Mouse (Mus musculus) neural tube, embryonic 15.5 days (tissue): ENCODE results near the gene Mea1. TPM values are rescaled to one million over a fixed set of nuclear protein-coding genes. Genes with fewer than 3 reads are reported as not detected.

Experiments used
- ATAC-seq: fragments of 200-750 bp; cut with Nextera tagmentation; 2 replicates; pipeline ENCODE4 v1.8.0; 2017; ENCODE audit warnings: mild to moderate bottlenecking, moderate TSS enrichment, moderate library complexity; ENCODE audit not compliant: low FRiP score
- H3K27ac ChIP-seq: fragments of 300-500 bp; sonication (generic); replicated peaks from 2 replicates; pipeline ENCODE4 v1.5.1; 2015; ENCODE audit warnings: mild to moderate bottlenecking, inconsistent platforms
- H3K27me3 ChIP-seq: fragments of 300-500 bp; sonication (generic); replicated peaks from 2 replicates; pipeline ENCODE4 v1.6.1; 2015; ENCODE audit warnings: inconsistent platforms
- H3K36me3 ChIP-seq: fragments of 300-500 bp; sonication (generic); 2 replicates; pipeline ENCODE4 v1.6.1; 2015; ENCODE audit warnings: inconsistent platforms
- H3K4me1 ChIP-seq: fragments of 300-500 bp; sonication (generic); 2 replicates; pipeline ENCODE4 v1.6.1; 2015; ENCODE audit warnings: inconsistent platforms
- H3K4me2 ChIP-seq: fragments of 300-500 bp; sonication (generic); 2 replicates; pipeline ENCODE4 v1.6.1; 2015; ENCODE audit warnings: inconsistent platforms, mild to moderate bottlenecking, moderate library complexity
- H3K4me3 ChIP-seq: fragments of 300-500 bp; sonication (generic); replicated peaks from 2 replicates; pipeline ENCODE4 v1.5.1; 2015; ENCODE audit warnings: mild to moderate bottlenecking, inconsistent platforms
- H3K9ac ChIP-seq: fragments of 300-500 bp; sonication (generic); replicated peaks from 2 replicates; pipeline ENCODE4 v1.6.1; 2015; ENCODE audit warnings: mild to moderate bottlenecking, inconsistent platforms
- H3K9me3 ChIP-seq: fragments of 300-500 bp; sonication (generic); replicated peaks from 2 replicates; pipeline ENCODE4 v1.6.1; 2016; ENCODE audit warnings: inconsistent platforms
- WGBS: fragments of 180-500 bp; shearing (Covaris S2); methylation state at CpG from one replicate; pipeline ENCODE4 v1.1.7; 2015; ENCODE audit warnings: mixed read lengths; 5-methylcytosine and 5-hydroxymethylcytosine counted together
- polyA plus RNA-seq: library from polyadenylated mRNA; unstranded; fragments of >200 nt; fragmentation: Nextera tagmentation; extraction: Ambion mirVana; gene quantifications from 2 replicates; pipeline ENCODE4 v1.2.1, GENCODE M21; 2015

Mea1 gene
- polyA plus RNA-seq, 1 experiment from 2014 or later, result 308 TPM

- Histone ChIP-seq H3K27ac (peak overlapping the region; percentile 84), H3K36me3 (peaks cover 30% of the 10 kb centered on the region), H3K27me3 (no peaks in the 10 kb centered on the region), H3K4me3 (peak overlapping the region; percentile 67), H3K9ac (peak overlapping the region; percentile 76), H3K4me1 (peaks cover 23% of the 10 kb centered on the region), H3K9me3 (no peaks in the 10 kb centered on the region), H3K4me2 (peak overlapping the region; percentile 86)
- WGBS, result under 1% methylated on average over 76 of the region's 76 CpGs
- ATAC-seq, result peak; percentile 46
These were observed 33.1 kb downstream of the Mea1 start for GRCm38 (mm10) chr17:46711612-46712271.

GRCm38 (mm10) chr17:46712442-46712841 is 33.8 kb downstream of the Mea1 start:
- no peaks in the 10 kb centered on the region for H3K27me3 ChIP-seq
- peak overlapping the region; percentile 67 for H3K4me3 ChIP-seq
- peak overlapping the region; percentile 76 for H3K9ac ChIP-seq
- no peak for ATAC-seq
- H3K4me2 ChIP-seq, result peak overlapping the region; percentile 86
- no peaks in the 10 kb centered on the region for H3K9me3 ChIP-seq
- peaks cover 35% of the 10 kb centered on the region for H3K36me3 ChIP-seq
- WGBS, result 81% methylated on average over 7 of the region's 7 CpGs
- H3K4me1 ChIP-seq, result peaks cover 23% of the 10 kb centered on the region
- no peak overlapping the region for H3K27ac ChIP-seq

GRCm38 (mm10) chr17:46713849-46714248 is 35.3 kb downstream of the Mea1 start:
- H3K4me1 ChIP-seq, result peaks cover 23% of the 10 kb centered on the region
- no peak overlapping the region for H3K27ac ChIP-seq
- H3K4me2 ChIP-seq, result no peak overlapping the region
- no peak overlapping the region for H3K4me3 ChIP-seq
- H3K9ac ChIP-seq, result no peak overlapping the region
- H3K36me3 ChIP-seq, result peaks cover 35% of the 10 kb centered on the region
- no peak for ATAC-seq
- H3K9me3 ChIP-seq, result no peaks in the 10 kb centered on the region
- WGBS, result 89% methylated on average over 9 of the region's 9 CpGs
- no peaks in the 10 kb centered on the region for H3K27me3 ChIP-seq

GRCm38 (mm10) chr17:46714756-46715481 is 36.3 kb downstream of the Mea1 start:
- no peak overlapping the region for H3K27ac ChIP-seq
- H3K9me3 ChIP-seq, result no peaks in the 10 kb centered on the region
- H3K27me3 ChIP-seq, result no peaks in the 10 kb centered on the region
- no peak overlapping the region for H3K4me3 ChIP-seq
- peaks cover 35% of the 10 kb centered on the region for H3K36me3 ChIP-seq
- H3K4me2 ChIP-seq, result no peak overlapping the region
- H3K4me1 ChIP-seq, result peaks cover 23% of the 10 kb centered on the region
- no peak for ATAC-seq
- 96% methylated on average over 11 of the region's 11 CpGs for WGBS
- H3K9ac ChIP-seq, result no peak overlapping the region

DNA sequence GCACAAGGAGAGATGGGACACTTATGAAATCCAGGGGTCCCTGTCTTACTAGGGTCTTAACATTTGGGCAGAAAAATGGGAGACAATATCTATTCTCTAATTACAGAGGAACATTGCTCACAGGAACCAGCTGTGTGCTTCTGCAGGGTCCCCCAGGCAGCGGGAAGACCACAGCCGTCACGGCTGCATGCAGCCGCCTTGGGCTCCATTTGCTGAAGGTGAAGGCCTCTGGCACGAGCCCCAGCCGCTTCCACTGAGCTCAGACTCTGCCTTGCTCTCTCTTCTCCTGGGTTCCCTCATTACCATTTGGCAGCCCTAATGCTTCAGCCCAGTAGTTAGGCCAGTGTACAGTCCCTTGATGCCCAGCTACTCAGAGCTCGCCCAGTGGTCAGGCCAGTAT is 42.5 kb downstream of the Mea1 start:
- Histone ChIP-seq H3K4me1 (no peaks in the 10 kb centered on the region), H3K9ac (no peak overlapping the region), H3K4me3 (no peak overlapping the region), H3K27ac (no peak overlapping the region), H3K27me3 (no peaks in the 10 kb centered on the region), H3K4me2 (no peak overlapping the region), H3K36me3 (peaks cover 42% of the 10 kb centered on the region), H3K9me3 (no peaks in the 10 kb centered on the region)
- ATAC-seq, result no peak
- WGBS, result 88% methylated on average over 7 of the region's 7 CpGs

GRCm38 (mm10) chr17:46724477-46725084 is 46.0 kb downstream of the Mea1 start:
- Histone ChIP-seq H3K36me3 (peaks cover 31% of the 10 kb centered on the region), H3K4me3 (no peak overlapping the region), H3K27me3 (peaks cover 7% of the 10 kb centered on the region), H3K9me3 (no peaks in the 10 kb centered on the region), H3K27ac (no peak overlapping the region), H3K4me1 (no peaks in the 10 kb centered on the region), H3K9ac (no peak overlapping the region), H3K4me2 (no peak overlapping the region)
- 89% methylated on average over 14 of the region's 20 CpGs for WGBS
- ATAC-seq, result no peak

DNA sequence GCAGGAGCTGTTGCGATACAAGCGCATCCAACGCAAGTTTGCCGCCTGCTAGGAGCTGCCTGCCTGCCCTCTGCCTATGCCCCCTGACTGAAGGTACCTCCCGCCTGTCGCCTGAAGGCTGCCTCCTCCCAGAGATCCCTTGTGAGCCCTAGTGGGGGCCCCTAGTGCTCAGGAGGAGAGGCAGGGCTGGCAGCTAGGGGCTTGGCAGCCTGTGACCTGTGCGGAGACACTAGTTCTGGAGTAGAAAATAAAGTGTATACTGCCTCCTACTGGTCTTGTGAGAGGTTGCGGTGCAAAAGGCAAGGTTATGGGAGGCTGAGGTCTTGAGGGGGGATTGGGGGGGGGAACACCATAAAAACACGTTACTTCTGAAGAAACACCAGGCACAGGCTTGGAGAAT is 46.7 kb downstream of the Mea1 start:
- peaks cover 30% of the 10 kb centered on the region for H3K36me3 ChIP-seq

GRCm38 (mm10) chr17:46725731-46726645 is 47.4 kb downstream of the Mea1 start:
- ATAC-seq, result no peak
- Histone ChIP-seq H3K9me3 (no peaks in the 10 kb centered on the region), H3K9ac (no peak overlapping the region), H3K4me3 (no peak overlapping the region), H3K4me2 (no peak overlapping the region), H3K27ac (no peak overlapping the region), H3K4me1 (no peaks in the 10 kb centered on the region), H3K27me3 (peaks cover 7% of the 10 kb centered on the region), H3K36me3 (peaks cover 23% of the 10 kb centered on the region; the same call in 1 of the 2 replicates)
- WGBS, result 92% methylated on average over 26 of the region's 26 CpGs

More for the DNA sequence above, 46.7 kb downstream of the Mea1 start:
- no peak overlapping the region for H3K9ac ChIP-seq
- no peak overlapping the region for H3K4me3 ChIP-seq
- no peaks in the 10 kb centered on the region for H3K4me1 ChIP-seq
- no peaks in the 10 kb centered on the region for H3K9me3 ChIP-seq
- WGBS, result 41% methylated on average over 9 of the region's 9 CpGs
- no peak overlapping the region for H3K4me2 ChIP-seq
- peaks cover 7% of the 10 kb centered on the region for H3K27me3 ChIP-seq
- ATAC-seq, result no peak; the same call in 1 of the 2 replicates
- H3K27ac ChIP-seq, result no peak overlapping the region

GRCm38 (mm10) chr17:46727271-46727670 is 48.7 kb downstream of the Mea1 start:
- Histone ChIP-seq H3K9me3 (no peaks in the 10 kb centered on the region), H3K9ac (no peak overlapping the region), H3K4me3 (no peak overlapping the region), H3K4me2 (no peak overlapping the region), H3K27me3 (peaks cover 7% of the 10 kb centered on the region), H3K4me1 (no peaks in the 10 kb centered on the region), H3K27ac (no peak overlapping the region), H3K36me3 (peaks cover 13% of the 10 kb centered on the region; the same call in 1 of the 2 replicates)
- no peak for ATAC-seq
- 88% methylated on average over 11 of the region's 11 CpGs for WGBS

DNA sequence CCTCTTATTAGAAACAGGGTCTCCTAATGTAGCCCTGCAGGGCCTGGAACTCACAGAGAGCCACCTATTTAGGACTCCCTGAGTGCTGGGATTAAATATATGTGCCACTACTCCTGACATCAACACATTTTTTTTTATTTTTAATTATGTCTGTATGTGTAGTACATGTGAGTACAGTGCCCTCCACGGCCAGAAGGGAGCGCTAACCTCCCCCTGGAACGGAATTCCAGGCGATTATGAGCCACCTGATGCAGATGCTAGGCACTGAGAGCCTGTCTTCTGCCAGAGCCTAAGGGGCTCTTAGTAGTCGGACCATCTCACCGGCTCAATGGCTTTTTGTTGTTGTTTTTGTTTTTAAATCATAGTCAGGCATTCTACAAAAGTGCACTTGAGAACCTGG is 49.4 kb downstream of the Mea1 start:
- Histone ChIP-seq H3K9me3 (no peaks in the 10 kb centered on the region), H3K27ac (no peak overlapping the region), H3K4me2 (no peak overlapping the region), H3K27me3 (peaks cover 7% of the 10 kb centered on the region), H3K4me3 (no peak overlapping the region), H3K4me1 (no peaks in the 10 kb centered on the region), H3K36me3 (0 out of 2 replicates have a peak, but pooled peaks cover 12% of the 10 kb centered on the region), H3K9ac (no peak overlapping the region)
- WGBS, result 43% methylated on average over 6 of the region's 6 CpGs
- ATAC-seq, result no peak

- no peak for ATAC-seq
- no peaks in the 10 kb centered on the region for H3K4me1 ChIP-seq
- 47% methylated on average over 11 of the region's 11 CpGs for WGBS
- H3K36me3 ChIP-seq, result 0 out of 2 replicates have a peak, but pooled peaks cover 11% of the 10 kb centered on the region
- peaks cover 7% of the 10 kb centered on the region for H3K27me3 ChIP-seq
- no peaks in the 10 kb centered on the region for H3K9me3 ChIP-seq
- no peak overlapping the region for H3K9ac ChIP-seq
- H3K27ac ChIP-seq, result no peak overlapping the region
- H3K4me2 ChIP-seq, result peak overlapping the region; percentile 13; the same call in 1 of the 2 replicates
- no peak overlapping the region for H3K4me3 ChIP-seq
These were observed 49.9 kb downstream of the Mea1 start for GRCm38 (mm10) chr17:46728496-46728895.
